Mouse (Mus musculus): Measurements from ENCODE around the gene Zfp235.

DNA sequence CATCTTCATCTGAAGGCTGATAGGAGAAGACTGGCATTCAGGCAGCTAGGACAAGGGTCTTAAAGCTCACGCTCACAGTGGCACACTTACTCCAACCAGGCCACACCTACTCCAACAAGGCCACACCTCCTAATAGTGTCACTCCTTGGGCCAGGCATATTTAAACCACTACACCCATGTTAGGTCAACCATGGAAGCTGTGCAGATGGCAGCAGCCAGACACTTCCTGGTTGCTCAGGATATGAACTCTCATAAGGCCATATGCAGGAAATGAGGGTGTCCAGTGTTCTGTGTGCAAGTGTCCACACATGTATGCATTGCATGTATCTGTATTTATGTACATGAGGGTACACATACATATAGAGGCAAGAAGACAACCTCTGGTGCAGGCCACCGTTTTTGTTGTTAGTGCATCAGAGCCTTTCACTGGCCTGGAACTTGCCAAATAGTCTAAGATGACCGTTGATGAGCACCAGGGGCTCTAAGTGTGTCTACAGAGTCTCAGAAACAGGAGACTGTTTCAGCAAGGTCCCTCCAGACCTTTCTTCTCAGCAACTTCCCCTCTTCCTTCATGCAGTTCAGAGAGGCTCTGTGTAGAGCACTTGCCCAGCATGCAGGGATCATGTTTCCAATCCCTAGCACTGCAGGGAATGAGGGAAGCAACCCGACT lies 55.1 kb downstream of the Zfp235 start:
- TF ChIP-seq POLR2A (IDR thresholded peaks at IDR 0.05; ENCODE audit: insufficient read depth, low read length) (no peak), EP300 (IDR thresholded peaks at IDR 0.05; ENCODE audit: insufficient read depth, low read depth, low read length) (no peak)
